Mouse (Mus musculus): Measurements from ENCODE around the gene Id2. TPM values are rescaled to one million over a fixed set of nuclear protein-coding genes. Genes with fewer than 3 reads are reported as not detected.

Gene Id2
- polyA plus RNA-seq, 1 experiment, result 68.1 TPM

DNA sequence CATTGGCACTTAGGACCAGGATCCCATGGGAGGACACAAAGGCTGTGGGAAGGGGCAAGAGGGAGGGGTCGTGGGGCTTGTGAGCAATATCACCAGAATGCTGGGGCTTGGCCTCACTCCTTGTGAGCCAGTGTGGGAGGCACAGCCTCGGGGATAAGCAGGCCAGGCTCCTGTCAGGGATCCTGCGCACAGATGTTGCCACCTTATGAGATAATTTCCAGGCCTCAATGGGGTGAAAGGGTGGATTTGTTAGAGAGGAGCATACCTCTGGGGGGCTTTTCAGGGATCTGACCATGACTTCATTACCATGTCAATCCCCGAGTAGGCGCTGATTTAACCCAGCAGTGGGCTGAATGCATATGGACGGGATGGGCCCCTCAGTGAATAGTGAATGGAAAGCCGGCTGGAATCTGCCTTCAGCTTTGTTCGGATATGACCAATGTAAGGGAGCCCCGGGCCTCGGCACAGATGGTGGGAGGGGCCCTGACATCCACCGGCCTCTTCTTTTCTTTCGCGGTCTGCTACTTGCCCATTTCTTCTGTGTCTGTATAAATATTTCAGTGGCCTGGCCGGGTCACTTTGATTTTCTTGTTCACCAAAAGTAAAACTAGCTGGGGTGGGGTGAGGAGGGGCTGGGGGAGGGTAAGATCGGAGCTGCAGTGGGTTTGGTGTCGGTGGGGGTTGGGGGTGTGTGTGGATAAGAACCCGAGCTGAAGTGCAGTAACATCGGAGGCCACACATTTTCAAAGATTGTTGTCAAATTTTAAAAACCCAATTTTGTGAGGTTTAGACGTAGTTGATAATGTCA lies 27.7 kb upstream of the Id2 start:
- H3K79me3 ChIP-seq (ENCODE audit: low read depth), result no peaks in the 10 kb centered on the region

GRCm38 (mm10) chr12:25120753-25121152 lies 23.8 kb upstream of the Id2 start:
- no peak overlapping the region for H3K4me3 ChIP-seq (ENCODE audit: insufficient read depth, poor library complexity, severe bottlenecking)
- no peak for TF ChIP-seq CEBPB (IDR thresholded peaks at IDR 0.05; ENCODE audit: low read depth)
- TF ChIP-seq USF1 (IDR thresholded peaks at IDR 0.05; ENCODE audit: low read depth), result no peak
- TF ChIP-seq MAX (IDR thresholded peaks at IDR 0.05), result no peak
- TF ChIP-seq FOSL1 (IDR thresholded peaks at IDR 0.05; ENCODE audit: insufficient read depth, low read length, poor library complexity, severe bottlenecking), result no peak
- no peak for TF ChIP-seq MYOG (IDR thresholded peaks at IDR 0.05; ENCODE audit: control insufficient read depth, extremely low read depth, insufficient read length)
- no peak for TF ChIP-seq MYOD1 (IDR thresholded peaks at IDR 0.05; ENCODE audit: control insufficient read depth, insufficient read length, low read depth)
- no peak for TF ChIP-seq CTCF (IDR thresholded peaks at IDR 0.05; ENCODE audit: control insufficient read depth, insufficient read depth, insufficient read length)
- H3K36me3 ChIP-seq (ENCODE audit: control insufficient read depth, insufficient read depth), result no peaks in the 10 kb centered on the region
- no peaks in the 10 kb centered on the region for H3K79me2 ChIP-seq (ENCODE audit: control insufficient read depth, insufficient read depth)
- no peaks in the 10 kb centered on the region for H3K27me3 ChIP-seq (ENCODE audit: control insufficient read depth, insufficient read depth, insufficient read length)
- H3K79me3 ChIP-seq (ENCODE audit: low read depth), result no peaks in the 10 kb centered on the region
- H3ac ChIP-seq (ENCODE audit: control insufficient read depth, insufficient read length, low read depth), result no peak overlapping the region

More for the DNA sequence above, 27.7 kb upstream of the Id2 start:
- H3K79me2 ChIP-seq (ENCODE audit: control insufficient read depth, insufficient read depth), result no peaks in the 10 kb centered on the region
- H3ac ChIP-seq (ENCODE audit: control insufficient read depth, insufficient read length, low read depth), result no peak overlapping the region
- no peak overlapping the region for H3K4me3 ChIP-seq (ENCODE audit: insufficient read depth, poor library complexity, severe bottlenecking)
- H3K27me3 ChIP-seq (ENCODE audit: control insufficient read depth, insufficient read depth, insufficient read length), result no peaks in the 10 kb centered on the region
- no peak for TF ChIP-seq MAX (IDR thresholded peaks at IDR 0.05)
- TF ChIP-seq CEBPB (IDR thresholded peaks at IDR 0.05; ENCODE audit: low read depth), result no peak
- TF ChIP-seq MYOG (IDR thresholded peaks at IDR 0.05; ENCODE audit: control insufficient read depth, extremely low read depth, insufficient read length), result no peak
- H3K36me3 ChIP-seq (ENCODE audit: control insufficient read depth, insufficient read depth), result no peaks in the 10 kb centered on the region

- no peaks in the 10 kb centered on the region for H3K79me3 ChIP-seq (ENCODE audit: low read depth)
- no peak overlapping the region for H3K4me3 ChIP-seq (ENCODE audit: insufficient read depth, poor library complexity, severe bottlenecking)
- H3ac ChIP-seq (ENCODE audit: control insufficient read depth, insufficient read length, low read depth), result no peak overlapping the region
- TF ChIP-seq CTCF (IDR thresholded peaks at IDR 0.05; ENCODE audit: control insufficient read depth, insufficient read depth, insufficient read length), result no peak
- TF ChIP-seq MYOD1 (IDR thresholded peaks at IDR 0.05; ENCODE audit: control insufficient read depth, insufficient read length, low read depth), result no peak
- no peak for TF ChIP-seq MAX (IDR thresholded peaks at IDR 0.05)
- no peak for TF ChIP-seq FOSL1 (IDR thresholded peaks at IDR 0.05; ENCODE audit: insufficient read depth, low read length, poor library complexity, severe bottlenecking)
- H3K27me3 ChIP-seq (ENCODE audit: control insufficient read depth, insufficient read depth, insufficient read length), result no peaks in the 10 kb centered on the region
- no peaks in the 10 kb centered on the region for H3K36me3 ChIP-seq (ENCODE audit: control insufficient read depth, insufficient read depth)
- H3K79me2 ChIP-seq (ENCODE audit: control insufficient read depth, insufficient read depth), result no peaks in the 10 kb centered on the region
Observed at GRCm38 (mm10) chr12:25119278-25119677, 22.3 kb upstream of the Id2 start.

- Histone ChIP-seq H3K36me3 (ENCODE audit: control insufficient read depth, insufficient read depth) (no peaks in the 10 kb centered on the region), H3K79me2 (ENCODE audit: control insufficient read depth, insufficient read depth) (no peaks in the 10 kb centered on the region), H3K27me3 (ENCODE audit: control insufficient read depth, insufficient read depth, insufficient read length) (no peaks in the 10 kb centered on the region), H3K79me3 (ENCODE audit: low read depth) (no peaks in the 10 kb centered on the region), H3K4me3 (ENCODE audit: insufficient read depth, poor library complexity, severe bottlenecking) (no peak overlapping the region), H3ac (ENCODE audit: control insufficient read depth, insufficient read length, low read depth) (no peak overlapping the region)
- TF ChIP-seq MYOG (IDR thresholded peaks at IDR 0.05; ENCODE audit: control insufficient read depth, extremely low read depth, insufficient read length), result no peak
- TF ChIP-seq CEBPB (IDR thresholded peaks at IDR 0.05; ENCODE audit: low read depth), result no peak
- no peak for TF ChIP-seq USF1 (IDR thresholded peaks at IDR 0.05; ENCODE audit: low read depth)
- no peak for TF ChIP-seq MAX (IDR thresholded peaks at IDR 0.05)
- no peak for TF ChIP-seq CTCF (IDR thresholded peaks at IDR 0.05; ENCODE audit: control insufficient read depth, insufficient read depth, insufficient read length)
- no peak for TF ChIP-seq FOSL1 (IDR thresholded peaks at IDR 0.05; ENCODE audit: insufficient read depth, low read length, poor library complexity, severe bottlenecking)
- no peak for TF ChIP-seq MYOD1 (IDR thresholded peaks at IDR 0.05; ENCODE audit: control insufficient read depth, insufficient read length, low read depth)
Observed at GRCm38 (mm10) chr12:25117856-25118511, 21.0 kb upstream of the Id2 start.

- Histone ChIP-seq H3ac (ENCODE audit: control insufficient read depth, insufficient read length, low read depth) (no peak overlapping the region), H3K79me2 (ENCODE audit: control insufficient read depth, insufficient read depth) (no peaks in the 10 kb centered on the region), H3K27me3 (ENCODE audit: control insufficient read depth, insufficient read depth, insufficient read length) (no peaks in the 10 kb centered on the region), H3K36me3 (ENCODE audit: control insufficient read depth, insufficient read depth) (no peaks in the 10 kb centered on the region), H3K4me3 (ENCODE audit: insufficient read depth, poor library complexity, severe bottlenecking) (no peak overlapping the region), H3K79me3 (ENCODE audit: low read depth) (no peaks in the 10 kb centered on the region)
- no peak for TF ChIP-seq USF1 (IDR thresholded peaks at IDR 0.05; ENCODE audit: low read depth)
- no peak for TF ChIP-seq CEBPB (IDR thresholded peaks at IDR 0.05; ENCODE audit: low read depth)
- TF ChIP-seq MYOD1 (IDR thresholded peaks at IDR 0.05; ENCODE audit: control insufficient read depth, insufficient read length, low read depth), result no peak
- no peak for TF ChIP-seq CTCF (IDR thresholded peaks at IDR 0.05; ENCODE audit: control insufficient read depth, insufficient read depth, insufficient read length)
- TF ChIP-seq FOSL1 (IDR thresholded peaks at IDR 0.05; ENCODE audit: insufficient read depth, low read length, poor library complexity, severe bottlenecking), result no peak
- TF ChIP-seq MAX (IDR thresholded peaks at IDR 0.05), result no peak
- TF ChIP-seq MYOG (IDR thresholded peaks at IDR 0.05; ENCODE audit: control insufficient read depth, extremely low read depth, insufficient read length), result no peak
Observed at GRCm38 (mm10) chr12:25116126-25116525, 19.2 kb upstream of the Id2 start.

Data from C2C12 (cell line).